Mouse (Mus musculus) adrenal gland, adult 2 months (tissue): ENCODE results near the gene C530025M09Rik. TPM values are rescaled to one million over a fixed set of nuclear protein-coding genes. Genes with fewer than 3 reads are reported as not detected.

Experiments used
- DNase-seq: peaks from one replicate; pipeline ENCODE4 v3.0.0; 2021
- polyA plus RNA-seq: library from polyadenylated mRNA; depleted of rRNA; stranded (reverse); fragments of >200 nt; gene quantifications from 2 replicates; pipeline ENCODE4 v1.2.3, GENCODE M21; 2012; rRNA removed
- total RNA-seq, 2 experiments: library from RNA; stranded (reverse); gene quantifications; 2 replicates each; pipeline ENCODE4 v1.2.3; 2021

C530025M09Rik gene
- total and polyA plus RNA-seq, 3 experiments = not detected

- no peak for DNase-seq
Measured at GRCm38 (mm10) chr2:149804599-149805140, 26.3 kb downstream of the C530025M09Rik start.

GRCm38 (mm10) chr2:149798613-149799012 is 32.4 kb downstream of the C530025M09Rik start:
- DNase-seq = no peak

Other genes with a start within 250 kb of the C530025M09Rik start
- 1 to 10 TPM in 1 of 2 experiments, under 1 TPM in 1; 0.43 to 1.7 TPM for gene Syndig1, start 2.0 kb downstream of the C530025M09Rik start, total RNA-seq
- gene Syndig1, start 2.0 kb downstream of the C530025M09Rik start, polyA plus RNA-seq = 0.36 and 1.6 TPM in 2 replicates